24 mouse cellular contexts compared by ENCODE assay signal in the genomic region with DNA sequence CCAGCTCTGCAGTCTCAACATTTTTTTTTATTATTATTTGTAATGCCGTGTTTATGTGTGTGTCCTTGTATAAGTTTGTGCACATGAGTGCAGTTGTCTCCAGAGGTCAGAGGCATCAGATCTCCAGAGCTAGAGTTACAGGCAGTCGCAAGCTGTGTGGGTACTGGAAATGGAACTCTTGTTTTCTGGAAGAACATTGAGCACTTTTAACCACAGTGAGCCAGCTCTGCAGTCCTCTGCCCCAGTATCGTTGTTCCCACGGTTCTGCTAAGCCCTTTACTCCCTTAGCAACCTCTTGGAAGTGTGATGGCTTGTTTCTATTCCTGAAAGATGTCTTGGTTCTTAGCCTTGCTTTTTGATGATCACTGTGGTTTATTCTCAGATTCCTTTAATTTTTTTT. TPM values are rescaled to one million over a fixed set of nuclear protein-coding genes. Genes with fewer than 3 reads are reported as not detected.
DNase-seq lines count a peak whose midpoint lies in the region; ATAC-seq and TF ChIP-seq lines count a peak whose summit lies in the region.
"Had no signal": no experiment of that assay in that cellular context is flagged by ENCODE, and none has a peak within 500 bp of the region (broad histone marks: within the 10 kb centered on the region; RNA-seq: fewer than 3 reads in every experiment).

No protein-coding gene starts in this region.

- H3K27me3 ChIP-seq in midbrain, embryonic 11.5 days (ENCODE audit: control insufficient read depth, insufficient read depth, low read length): no peaks in the 10 kb centered on the region
- no peaks in the 10 kb centered on the region for H3K27me3 ChIP-seq in midbrain, postnatal 0 days (ENCODE audit: insufficient read depth, low read length)
- H3K27me3 ChIP-seq: Patski had no signal

- H3K4me1 ChIP-seq in midbrain, embryonic 11.5 days (ENCODE audit: control insufficient read depth, insufficient read depth, low read length): no peaks in the 10 kb centered on the region
- H3K4me1 ChIP-seq in midbrain, postnatal 0 days (ENCODE audit: insufficient read depth, low read length): no peaks in the 10 kb centered on the region
- no peaks in the 10 kb centered on the region for H3K4me1 ChIP-seq in brown adipose tissue, adult 24 weeks (ENCODE audit: control insufficient read depth, insufficient read depth, insufficient read length, low read length)

- H3K4me2 ChIP-seq in midbrain, embryonic 11.5 days: no peak overlapping the region
- H3K4me2 ChIP-seq in midbrain, postnatal 0 days (ENCODE audit: low read depth, low read length, poor library complexity, severe bottlenecking): no peak overlapping the region

- no peak for ATAC-seq in midbrain, embryonic 11.5 days (ENCODE audit: low FRiP score)
- ATAC-seq in midbrain, postnatal 0 days (ENCODE audit: low FRiP score): no peak
- ATAC-seq: activated CD4-positive, CD25-positive, alpha-beta regulatory T cell, adult 4 months; CD4-positive, CD25-positive, alpha-beta regulatory T cell, adult 4 months; Patski had no signal

- TF ChIP-seq CTCF in midbrain, postnatal 0 days (IDR thresholded peaks at IDR 0.05): no peak

- no peak overlapping the region for H3K4me3 ChIP-seq in midbrain, embryonic 11.5 days (ENCODE audit: low read depth, low read length)
- H3K4me3 ChIP-seq in midbrain, postnatal 0 days (ENCODE audit: low read depth, low read length): no peak overlapping the region
- no peak overlapping the region for H3K4me3 ChIP-seq in brown adipose tissue, adult 24 weeks (ENCODE audit: insufficient read depth, low read depth, low read length)

- H3K27ac ChIP-seq in midbrain, embryonic 11.5 days (ENCODE audit: low read depth, low read length): no peak overlapping the region
- no peak overlapping the region for H3K27ac ChIP-seq in midbrain, postnatal 0 days (ENCODE audit: low read depth, low read length)
- peak overlapping the region; percentile 30 for H3K27ac ChIP-seq in brown adipose tissue, adult 24 weeks (replicated peaks; ENCODE audit: low read depth, low read length)

- no peaks in the 10 kb centered on the region for H3K36me3 ChIP-seq in midbrain, embryonic 11.5 days (ENCODE audit: control insufficient read depth, insufficient read depth, low read length)
- no peaks in the 10 kb centered on the region for H3K36me3 ChIP-seq in midbrain, postnatal 0 days (ENCODE audit: insufficient read depth, low read length)
- H3K36me3 ChIP-seq: G1E had no signal

- no peak overlapping the region for H3K9ac ChIP-seq in midbrain, embryonic 11.5 days (ENCODE audit: low read length)
- no peak overlapping the region for H3K9ac ChIP-seq in midbrain, postnatal 0 days (replicated peaks; ENCODE audit: low read length, poor library complexity, severe bottlenecking)

- H3K9me3 ChIP-seq in midbrain, embryonic 11.5 days (ENCODE audit: control insufficient read depth, low read length): no peaks in the 10 kb centered on the region
- H3K9me3 ChIP-seq in midbrain, postnatal 0 days (ENCODE audit: low read length): no peaks in the 10 kb centered on the region

- 84% methylated on average over 4 of the region's 4 CpGs for WGBS in midbrain, embryonic 11.5 days
- 72% methylated on average over 4 of the region's 4 CpGs for WGBS in midbrain, postnatal 0 days

- DNase-seq in heart, adult 11 months: peak; percentile 76
- no peak for DNase-seq in heart, postnatal 25 days (ENCODE audit: low spot score)
- DNase-seq in midbrain, embryonic 11.5 days (ENCODE audit: low spot score, missing footprints): peak; percentile 69
- DNase-seq in midbrain, postnatal 0 days (ENCODE audit: low spot score): no peak
- DNase-seq in adipocyte (ENCODE audit: low spot score): peak; percentile 84
- DNase-seq in kidney, adult 18-20 months: no peak
- DNase-seq in spleen, postnatal 10 days (ENCODE audit: low spot score in 2 of 2): no peak
- DNase-seq: adrenal gland, adult 8-10 months; adrenal gland, postnatal 25 days; B cell, adult 2 months; cerebellum, adult 11 months; cerebellum, adult 11-12 months; cerebellum, adult 18-20 months; cerebellum, adult 2 months had no signal

- intact Hi-C loops in heart, postnatal 25 days (cut with DNase I): no loop called here

RNA-seq across cellular contexts. Expression of a gene that starts 19.1 kb away (rescaled TPM):
- total RNA-seq in heart, postnatal 25 days (2021): not detected
- 0.14 TPM in 1 of 2 replicates, not detected in the other for polyA plus RNA-seq in midbrain, embryonic 11.5 days (2014; fragmentation: Nextera tagmentation; extraction: Ambion mirVana)
- 0.49 and 11.5 TPM in 2 replicates for total RNA-seq in midbrain, postnatal 0 days (2014; rRNA removed)
- polyA plus RNA-seq in midbrain, postnatal 0 days (2015; fragmentation: Nextera tagmentation; extraction: Ambion mirVana): 0.29 and 0.32 TPM in 2 replicates
- 0.36 TPM in 1 of 2 replicates, not detected in the other for polyA plus RNA-seq in brown adipose tissue, adult 24 weeks (2012; ENCODE audit: insufficient read depth, insufficient read length, missing spikeins)
- total RNA-seq: adrenal gland, adult 2 months; adrenal gland, adult 8-10 months; adrenal gland, postnatal 14 days; adrenal gland, postnatal 25 days; CH12.LX; G1E; MEL had no signal
- polyA plus RNA-seq: activated CD4-positive, CD25-positive, alpha-beta regulatory T cell, adult 4 months; adrenal gland, adult 2 months; C2C12; CD4-positive, CD25-positive, alpha-beta regulatory T cell, adult 4 months; G1E; Patski had no signal

RNA-seq across cellular contexts. Expression of a gene that starts 35.1 kb away (rescaled TPM):
- 10 to 100 TPM; 10.7 to 11.7 TPM for total RNA-seq in heart, postnatal 25 days (2021)
- polyA plus RNA-seq in midbrain, embryonic 11.5 days (2014; fragmentation: Nextera tagmentation; extraction: Ambion mirVana): 1.2 and 1.6 TPM in 2 replicates
- 24.1 and 25.8 TPM in 2 replicates for total RNA-seq in midbrain, postnatal 0 days (2014; rRNA removed)
- 26.4 and 28.1 TPM in 2 replicates for polyA plus RNA-seq in midbrain, postnatal 0 days (2015; fragmentation: Nextera tagmentation; extraction: Ambion mirVana)
- 12.7 and 13.9 TPM in 2 replicates for polyA plus RNA-seq in brown adipose tissue, adult 24 weeks (2012; ENCODE audit: insufficient read depth, insufficient read length, missing spikeins)
- total RNA-seq: MEL had no signal
- polyA plus RNA-seq: C2C12 had no signal

RNA-seq across cellular contexts. Expression of a gene that starts 35.1 kb away (rescaled TPM):
- 10 to 100 TPM; 19.0 to 21.3 TPM for total RNA-seq in heart, postnatal 25 days (2021)
- 0.98 and 1.1 TPM in 2 replicates for polyA plus RNA-seq in midbrain, embryonic 11.5 days (2014; fragmentation: Nextera tagmentation; extraction: Ambion mirVana)
- 11.3 and 16.6 TPM in 2 replicates for total RNA-seq in midbrain, postnatal 0 days (2014; rRNA removed)
- polyA plus RNA-seq in midbrain, postnatal 0 days (2015; fragmentation: Nextera tagmentation; extraction: Ambion mirVana): 4.6 TPM in 2 replicates
- 16.1 and 27.3 TPM in 2 replicates for polyA plus RNA-seq in brown adipose tissue, adult 24 weeks (2012; ENCODE audit: insufficient read depth, insufficient read length, missing spikeins)
- total RNA-seq: CH12.LX, MEL had no signal
- polyA plus RNA-seq: activated CD4-positive, CD25-positive, alpha-beta regulatory T cell, adult 4 months; C2C12; CD4-positive, CD25-positive, alpha-beta regulatory T cell, adult 4 months; G1E had no signal

RNA-seq across cellular contexts. Expression of a gene that starts 41.9 kb away (rescaled TPM):
- 1 to 10 TPM in 1 of 2 experiments, under 1 TPM in 1; 0.87 to 1.7 TPM for total RNA-seq in heart, postnatal 25 days (2021)
- not detected in 2 replicates for polyA plus RNA-seq in midbrain, embryonic 11.5 days (2014; fragmentation: Nextera tagmentation; extraction: Ambion mirVana)
- total RNA-seq in midbrain, postnatal 0 days (2014; rRNA removed): 0.44 and 0.52 TPM in 2 replicates
- polyA plus RNA-seq in midbrain, postnatal 0 days (2015; fragmentation: Nextera tagmentation; extraction: Ambion mirVana): 0.36 and 0.44 TPM in 2 replicates
- polyA plus RNA-seq in brown adipose tissue, adult 24 weeks (2012; ENCODE audit: insufficient read depth, insufficient read length, missing spikeins): 0.50 and 0.79 TPM in 2 replicates
- total RNA-seq: adrenal gland, postnatal 14 days; CH12.LX; G1E; MEL had no signal
- polyA plus RNA-seq: adrenal gland, adult 2 months; C2C12; CD4-positive, CD25-positive, alpha-beta regulatory T cell, adult 4 months; G1E had no signal

Comparison
In these comparisons a context has a peak if more than half of its experiments do, and no peak if none do; other contexts are left out.
1. DNase-seq: peak in heart, adult 11 months (single experiment), midbrain, embryonic 11.5 days (single experiment) and adipocyte (single experiment); none in heart, postnatal 25 days (single experiment), midbrain, postnatal 0 days (single experiment), kidney, adult 18-20 months (single experiment) and spleen, postnatal 10 days (0 of 2).